Mouse (Mus musculus) forebrain, embryonic 14.5 days (tissue): ENCODE measurements around the gene Cnga4. TPM values are rescaled to one million over a fixed set of nuclear protein-coding genes. Genes with fewer than 3 reads are reported as not detected.
A peak's percentile ranks its signal among the peaks of the same experiment; 100 is the strongest.

Source experiments
- ATAC-seq: fragments of 200-750 bp; cut with Nextera tagmentation; 2 replicates; pipeline ENCODE4 v1.8.0; 2017; ENCODE audit warnings: mild to moderate bottlenecking, moderate library complexity
- DNase-seq: peaks from one replicate; pipeline ENCODE4 v3.0.0-alpha.2; 2015; ENCODE audit warnings: low spot score
- H3K27ac ChIP-seq: fragments of 300-500 bp; sonication (generic); 2 replicates; pipeline ENCODE4 v1.5.1; 2014; ENCODE audit warnings: low read depth, mild to moderate bottlenecking, control low read depth, low read length, moderate library complexity
- H3K27me3 ChIP-seq: fragments of 300-500 bp; sonication (generic); replicated peaks from 2 replicates; pipeline ENCODE4 v1.6.1; 2014; ENCODE audit warnings: low read length, control low read depth, mixed read lengths; ENCODE audit not compliant: control insufficient read depth, insufficient read depth
- H3K36me3 ChIP-seq: fragments of 300-500 bp; sonication (generic); 2 replicates; pipeline ENCODE4 v1.6.1; 2014; ENCODE audit warnings: low read length, control low read depth; ENCODE audit not compliant: control insufficient read depth, insufficient read depth
- H3K4me1 ChIP-seq: fragments of 300-500 bp; sonication (generic); 2 replicates; pipeline ENCODE4 v1.6.1; 2014; ENCODE audit warnings: antibody characterized with exemption, low read length, control low read depth; ENCODE audit not compliant: control insufficient read depth, insufficient read depth
- H3K4me2 ChIP-seq: fragments of 300-500 bp; sonication (generic); 2 replicates; pipeline ENCODE4 v1.6.1; 2014; ENCODE audit warnings: mild to moderate bottlenecking, control low read depth, low read length
- H3K4me3 ChIP-seq: fragments of 300-500 bp; sonication (generic); 2 replicates; pipeline ENCODE4 v1.5.1; 2014; ENCODE audit warnings: low read depth, low read length, control low read depth
- H3K9ac ChIP-seq: fragments of 300-500 bp; sonication (generic); 2 replicates; pipeline ENCODE4 v1.6.1; 2014; ENCODE audit warnings: mild to moderate bottlenecking, low read length, control low read depth, moderate library complexity
- H3K9me3 ChIP-seq: fragments of 300-500 bp; sonication (generic); replicated peaks from 2 replicates; pipeline ENCODE4 v1.6.1; 2016; ENCODE audit warnings: low read length, control low read depth, mixed read lengths; ENCODE audit not compliant: control insufficient read depth
- WGBS: fragments of 180-500 bp; shearing (Covaris S2); extraction: QIAGEN DNeasy Blood & Tissue Kit; methylation state at CpG from one replicate; pipeline ENCODE4 v1.1.7; 2014; 5-methylcytosine and 5-hydroxymethylcytosine counted together
- polyA plus RNA-seq: library from polyadenylated mRNA; unstranded; fragments of >200 nt; fragmentation: Nextera tagmentation; extraction: Ambion mirVana; gene quantifications from 2 replicates; pipeline ENCODE4 v1.2.1, GENCODE M21; 2014

The Cnga4 gene
- polyA plus RNA-seq, 1 experiment from 2014 or later: not detected

- H3K27ac ChIP-seq: no peak overlapping the region
- H3K9me3 ChIP-seq: no peaks in the 10 kb centered on the region
- H3K4me3 ChIP-seq: no peak overlapping the region
- no peak overlapping the region for H3K4me2 ChIP-seq
- H3K27me3 ChIP-seq: no peaks in the 10 kb centered on the region
- H3K9ac ChIP-seq: no peak overlapping the region
- DNase-seq (no peak), ATAC-seq (no peak)
- 96% methylated on average over 3 of the region's 3 CpGs for WGBS
- peaks cover 41% of the 10 kb centered on the region for H3K36me3 ChIP-seq
- H3K4me1 ChIP-seq: no peaks in the 10 kb centered on the region
These were observed 30.4 kb upstream of the Cnga4 start for GRCm38 (mm10) chr7:105373976-105374375.

GRCm38 (mm10) chr7:105374866-105375265, 29.5 kb upstream of the Cnga4 start, which contains the start of gene Gm5901:
Gene Gm5901 (plus strand): TSS chr7:105375038.
- Histone ChIP-seq H3K4me1 (no peaks in the 10 kb centered on the region), H3K4me2 (no peak within 1 kb of the TSS), H3K4me3 (no peak within 1 kb of the TSS), H3K9me3 (no peaks in the 10 kb centered on the region), H3K27ac (no peak within 1 kb of the TSS), H3K9ac (no peak within 1 kb of the TSS), H3K27me3 (no peaks in the 10 kb centered on the region), H3K36me3 (peaks cover 50% of the 10 kb centered on the region)
- ATAC-seq: no peak
- no peak for DNase-seq
- 81% methylated on average over 1 of the region's 1 CpGs for WGBS

- Histone ChIP-seq H3K27ac (no peak overlapping the region), H3K27me3 (no peaks in the 10 kb centered on the region), H3K9ac (no peak overlapping the region), H3K9me3 (no peaks in the 10 kb centered on the region), H3K4me3 (no peak overlapping the region), H3K4me1 (no peaks in the 10 kb centered on the region), H3K4me2 (no peak overlapping the region), H3K36me3 (peaks cover 83% of the 10 kb centered on the region)
- 92% methylated on average over 3 of the region's 3 CpGs for WGBS
- no peak for ATAC-seq
- no peak for DNase-seq
These were observed 24.0 kb upstream of the Cnga4 start for GRCm38 (mm10) chr7:105380329-105380728.

GRCm38 (mm10) chr7:105387696-105388095, 16.7 kb upstream of the Cnga4 start:
- 93% methylated on average over 2 of the region's 2 CpGs for WGBS
- peaks cover 73% of the 10 kb centered on the region for H3K36me3 ChIP-seq
- no peak overlapping the region for H3K27ac ChIP-seq
- H3K27me3 ChIP-seq: no peaks in the 10 kb centered on the region
- ATAC-seq (no peak), DNase-seq (no peak)
- H3K4me1 ChIP-seq: no peaks in the 10 kb centered on the region
- H3K4me2 ChIP-seq: no peak overlapping the region
- no peaks in the 10 kb centered on the region for H3K9me3 ChIP-seq
- H3K4me3 ChIP-seq: no peak overlapping the region
- H3K9ac ChIP-seq: no peak overlapping the region

GRCm38 (mm10) chr7:105390236-105390635, 14.1 kb upstream of the Cnga4 start:
- DNase-seq (no peak), ATAC-seq (no peak)
- 98% methylated on average over 2 of the region's 2 CpGs for WGBS
- no peaks in the 10 kb centered on the region for H3K27me3 ChIP-seq
- H3K36me3 ChIP-seq: peaks cover 47% of the 10 kb centered on the region
- H3K27ac ChIP-seq: no peak overlapping the region
- H3K9me3 ChIP-seq: no peaks in the 10 kb centered on the region
- H3K4me3 ChIP-seq: no peak overlapping the region
- H3K4me2 ChIP-seq: no peak overlapping the region
- no peak overlapping the region for H3K9ac ChIP-seq
- no peaks in the 10 kb centered on the region for H3K4me1 ChIP-seq

- no peak overlapping the region for H3K27ac ChIP-seq
- WGBS: 82% methylated on average over 1 of the region's 1 CpGs
- DNase-seq (no peak), ATAC-seq (no peak)
- H3K9me3 ChIP-seq: no peaks in the 10 kb centered on the region
- no peak overlapping the region for H3K4me3 ChIP-seq
- no peak overlapping the region for H3K9ac ChIP-seq
- no peak overlapping the region for H3K4me2 ChIP-seq
- H3K36me3 ChIP-seq: peaks cover 6% of the 10 kb centered on the region
- H3K4me1 ChIP-seq: peaks cover 6% of the 10 kb centered on the region; the same call in 1 of the 2 replicates
- H3K27me3 ChIP-seq: no peaks in the 10 kb centered on the region
These were observed 9.8 kb upstream of the Cnga4 start for GRCm38 (mm10) chr7:105394606-105395005.

- Histone ChIP-seq H3K4me2 (no peak overlapping the region), H3K9ac (no peak overlapping the region), H3K27me3 (no peaks in the 10 kb centered on the region), H3K4me3 (no peak overlapping the region), H3K27ac (no peak overlapping the region), H3K36me3 (no peaks in the 10 kb centered on the region), H3K4me1 (peaks cover 6% of the 10 kb centered on the region; the same call in 1 of the 2 replicates), H3K9me3 (no peaks in the 10 kb centered on the region)
- no peak for DNase-seq
- ATAC-seq: no peak
These were observed 9.1 kb upstream of the Cnga4 start for GRCm38 (mm10) chr7:105395131-105395820.

GRCm38 (mm10) chr7:105396126-105396525, 8.2 kb upstream of the Cnga4 start:
- no peaks in the 10 kb centered on the region for H3K9me3 ChIP-seq

GRCm38 (mm10) chr7:105399058-105399934, 5.1 kb upstream of the Cnga4 start:
- Histone ChIP-seq H3K27me3 (no peaks in the 10 kb centered on the region), H3K36me3 (no peaks in the 10 kb centered on the region), H3K27ac (0 out of 2 replicates have a peak overlapping the region, but pooled peaks have one; percentile 58), H3K4me3 (peak overlapping the region; percentile 81), H3K9ac (peak overlapping the region; percentile 84), H3K4me1 (peaks cover 6% of the 10 kb centered on the region; the same call in 1 of the 2 replicates), H3K9me3 (no peaks in the 10 kb centered on the region), H3K4me2 (peak overlapping the region; percentile 74)
- peak; percentile 12 for DNase-seq
- WGBS: 2% methylated on average over 25 of the region's 25 CpGs
- no peak; the same call in 1 of the 2 replicates for ATAC-seq

More at GRCm38 (mm10) chr7:105396126-105396525, 8.2 kb upstream of the Cnga4 start:
- ATAC-seq: no peak
- DNase-seq: no peak
- no peak overlapping the region for H3K4me2 ChIP-seq
- no peaks in the 10 kb centered on the region for H3K36me3 ChIP-seq
- no peak overlapping the region for H3K9ac ChIP-seq
- H3K4me3 ChIP-seq: no peak overlapping the region
- H3K27me3 ChIP-seq: no peaks in the 10 kb centered on the region
- no peak overlapping the region for H3K27ac ChIP-seq
- H3K4me1 ChIP-seq: peaks cover 6% of the 10 kb centered on the region; the same call in 1 of the 2 replicates
